Mouse (Mus musculus): ENCODE measurements around the gene 1700029F12Rik.

- no peak for TF ChIP-seq POLR2A (IDR thresholded peaks at IDR 0.05; ENCODE audit: low read depth, low read length)
- TF ChIP-seq RCOR1 (conservative IDR thresholded peaks at IDR 0.05; ENCODE audit: low read depth, low read length) = no peak
- TF ChIP-seq EP300 (IDR thresholded peaks at IDR 0.05; ENCODE audit: low read length) = no peak
- no peak for TF ChIP-seq MAX (IDR thresholded peaks at IDR 0.05; ENCODE audit: low read length)
- no peak for TF ChIP-seq CTCF (conservative IDR thresholded peaks at IDR 0.05 in 1 of 2, IDR thresholded peaks at IDR 0.05 in 1 of 2; ENCODE audit: low read depth in 2 of 2, low read length in 2 of 2)
- no peak for TF ChIP-seq ZC3H11A (IDR thresholded peaks at IDR 0.05; ENCODE audit: low read depth, low read length)
- TF ChIP-seq BHLHE40 (IDR thresholded peaks at IDR 0.05; ENCODE audit: low read depth, low read length) = no peak
- TF ChIP-seq MXI1 (IDR thresholded peaks at IDR 0.05; ENCODE audit: low read depth, low read length) = no peak
- TF ChIP-seq ZKSCAN1 (IDR thresholded peaks at IDR 0.05; ENCODE audit: borderline replicate concordance, low read depth, low read length) = no peak
- TF ChIP-seq HCFC1 (IDR thresholded peaks at IDR 0.05; ENCODE audit: low read depth, low read length) = no peak
- TF ChIP-seq TBP (conservative IDR thresholded peaks at IDR 0.05; ENCODE audit: low read depth, low read length) = no peak
- no peak for TF ChIP-seq POLR2AphosphoS2 (IDR thresholded peaks at IDR 0.05; ENCODE audit: low read depth, low read length)
- TF ChIP-seq USF2 (conservative IDR thresholded peaks at IDR 0.05; ENCODE audit: low read depth, low read length) = no peak
These were observed 26.5 kb downstream of the 1700029F12Rik start for GRCm38 (mm10) chr13:97007501-97008265.

All from CH12.LX (cell line).